Mouse (Mus musculus): Measurements from ENCODE around the gene Pkib.

GRCm38 (mm10) chr10:57755201-57755736 lies 123.5 kb downstream of the Pkib start:
- TF ChIP-seq CTCF (conservative IDR thresholded peaks at IDR 0.05; ENCODE audit: insufficient read depth, insufficient read length, low read depth, low read length) (no peak), POLR2A (IDR thresholded peaks at IDR 0.05; ENCODE audit: low read depth, low read length) (no peak)
